Mouse (Mus musculus): ENCODE measurements around the gene Tmem147. TPM values are rescaled to one million over a fixed set of nuclear protein-coding genes. Genes with fewer than 3 reads are reported as not detected.
"Not testable (repeated sequence)": the region's sequence is repeated elsewhere in the genome, so short reads cannot be mapped to it uniquely, and the experiment has no call there.

The Tmem147 gene
- polyA plus RNA-seq, 1 experiment from 2014 or later = 129 TPM

DNA sequence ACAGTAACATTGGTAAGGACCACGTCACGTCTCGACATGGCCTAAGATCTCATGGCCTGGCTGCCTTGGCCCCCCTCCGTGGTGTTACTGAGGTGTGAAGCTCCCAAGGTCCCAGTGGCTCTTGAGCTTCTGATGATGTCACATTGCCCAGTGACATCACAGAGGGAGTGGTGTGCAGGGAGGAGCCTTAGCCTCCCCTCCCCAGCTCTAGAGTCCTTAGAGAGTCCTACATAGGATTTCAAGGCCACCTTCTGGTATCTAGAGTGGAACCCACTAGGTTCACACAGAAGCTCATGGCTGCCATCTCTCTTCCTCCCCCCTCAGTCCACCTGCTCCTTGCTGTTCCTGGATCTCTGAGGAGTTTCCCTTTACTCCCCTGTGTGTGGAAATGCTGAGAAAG lies 14.3 kb upstream of the Tmem147 start, which contains the start of gene Gapdhs:
Gene Gapdhs (minus strand): TSS at position 65 of the 400 bp plus-strand sequence.
- not testable (repeated sequence) for ATAC-seq (replicated peaks; ENCODE audit: insufficient number of reproducible peaks, low FRiP score, low TSS enrichment, low read depth); H3K27me3 ChIP-seq (ENCODE audit: control insufficient read depth, insufficient read depth, low read length); H3K9ac ChIP-seq (replicated peaks; ENCODE audit: low read length); DNase-seq (ENCODE audit: low spot score); H3K27ac ChIP-seq (replicated peaks; ENCODE audit: low read depth, low read length); H3K36me3 ChIP-seq (replicated peaks; ENCODE audit: control insufficient read depth, insufficient read depth, low read depth, low read length); H3K4me2 ChIP-seq (ENCODE audit: low read depth, low read length); H3K4me3 ChIP-seq (ENCODE audit: low read depth, low read length); H3K9me3 ChIP-seq (replicated peaks; ENCODE audit: control insufficient read depth, low read length); H3K4me1 ChIP-seq (ENCODE audit: control insufficient read depth, insufficient read depth, low read length)
- 80% methylated on average over 1 of the region's 4 CpGs for WGBS

DNA sequence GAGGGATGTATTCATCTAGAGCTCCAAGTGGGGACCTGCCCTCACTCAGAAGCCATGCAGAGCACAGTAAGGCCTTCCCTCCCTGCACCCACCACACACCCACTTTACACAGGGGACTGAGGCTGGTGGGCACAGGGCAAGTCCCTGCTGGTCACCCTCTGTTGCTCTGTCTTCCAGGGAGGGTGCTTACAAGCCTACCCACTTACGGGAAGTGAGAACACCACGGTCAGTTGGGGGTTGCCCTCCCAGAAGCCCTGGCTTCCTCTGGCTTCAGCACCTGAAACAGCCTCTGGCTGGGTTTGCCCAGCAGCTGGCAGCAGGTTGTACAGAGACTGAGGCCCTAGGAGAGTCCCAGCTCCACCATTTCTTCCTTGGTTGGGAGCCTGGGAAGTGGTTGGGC lies 13.2 kb upstream of the Tmem147 start:
- H3K4me2 ChIP-seq (ENCODE audit: low read depth, low read length); H3K27me3 ChIP-seq (ENCODE audit: control insufficient read depth, insufficient read depth, low read length): not testable (repeated sequence)
- WGBS = 75% methylated on average over 2 of the region's 2 CpGs

GRCm38 (mm10) chr7:30736211-30736610 lies 6.9 kb upstream of the Tmem147 start:
- Histone ChIP-seq H3K9me3 (replicated peaks; ENCODE audit: control insufficient read depth, low read length) (no peaks in the 10 kb centered on the region), H3K27ac (replicated peaks; ENCODE audit: low read depth, low read length) (no peak overlapping the region), H3K27me3 (ENCODE audit: control insufficient read depth, insufficient read depth, low read length) (no peaks in the 10 kb centered on the region), H3K4me2 (ENCODE audit: low read depth, low read length) (no peak overlapping the region), H3K4me1 (ENCODE audit: control insufficient read depth, insufficient read depth, low read length) (no peaks in the 10 kb centered on the region), H3K4me3 (ENCODE audit: low read depth, low read length) (no peak overlapping the region), H3K9ac (replicated peaks; ENCODE audit: low read length) (no peak overlapping the region), H3K36me3 (replicated peaks; ENCODE audit: control insufficient read depth, insufficient read depth, low read depth, low read length) (no peaks in the 10 kb centered on the region)
- 86% methylated on average over 3 of the region's 3 CpGs for WGBS
- no peak; the same call in 1 of the 2 replicates for ATAC-seq (replicated peaks; ENCODE audit: insufficient number of reproducible peaks, low FRiP score, low TSS enrichment, low read depth)
- no peak for DNase-seq (ENCODE audit: low spot score)

More for the DNA sequence above, 13.2 kb upstream of the Tmem147 start:
- H3K9me3 ChIP-seq (replicated peaks; ENCODE audit: control insufficient read depth, low read length); H3K9ac ChIP-seq (replicated peaks; ENCODE audit: low read length); ATAC-seq (replicated peaks; ENCODE audit: insufficient number of reproducible peaks, low FRiP score, low TSS enrichment, low read depth); H3K4me1 ChIP-seq (ENCODE audit: control insufficient read depth, insufficient read depth, low read length); DNase-seq (ENCODE audit: low spot score); H3K27ac ChIP-seq (replicated peaks; ENCODE audit: low read depth, low read length); H3K4me3 ChIP-seq (ENCODE audit: low read depth, low read length); H3K36me3 ChIP-seq (replicated peaks; ENCODE audit: control insufficient read depth, insufficient read depth, low read depth, low read length): not testable (repeated sequence)

GRCm38 (mm10) chr7:30730064-30730722 lies 853 bp upstream of the Tmem147 start:
- Histone ChIP-seq H3K9ac (replicated peaks; ENCODE audit: low read length) (peak overlapping the region; percentile 66), H3K4me3 (ENCODE audit: low read depth, low read length) (peak overlapping the region; percentile 73), H3K27ac (replicated peaks; ENCODE audit: low read depth, low read length) (peak overlapping the region; percentile 83; the same call in 1 of the 2 replicates), H3K4me2 (ENCODE audit: low read depth, low read length) (peak overlapping the region; percentile 67)
- DNase-seq (ENCODE audit: low spot score); H3K4me1 ChIP-seq (ENCODE audit: control insufficient read depth, insufficient read depth, low read length); H3K36me3 ChIP-seq (replicated peaks; ENCODE audit: control insufficient read depth, insufficient read depth, low read depth, low read length); ATAC-seq (replicated peaks; ENCODE audit: insufficient number of reproducible peaks, low FRiP score, low TSS enrichment, low read depth); H3K9me3 ChIP-seq (replicated peaks; ENCODE audit: control insufficient read depth, low read length); H3K27me3 ChIP-seq (ENCODE audit: control insufficient read depth, insufficient read depth, low read length): not testable (repeated sequence)
- WGBS = 26% methylated on average over 15 of the region's 22 CpGs

DNA sequence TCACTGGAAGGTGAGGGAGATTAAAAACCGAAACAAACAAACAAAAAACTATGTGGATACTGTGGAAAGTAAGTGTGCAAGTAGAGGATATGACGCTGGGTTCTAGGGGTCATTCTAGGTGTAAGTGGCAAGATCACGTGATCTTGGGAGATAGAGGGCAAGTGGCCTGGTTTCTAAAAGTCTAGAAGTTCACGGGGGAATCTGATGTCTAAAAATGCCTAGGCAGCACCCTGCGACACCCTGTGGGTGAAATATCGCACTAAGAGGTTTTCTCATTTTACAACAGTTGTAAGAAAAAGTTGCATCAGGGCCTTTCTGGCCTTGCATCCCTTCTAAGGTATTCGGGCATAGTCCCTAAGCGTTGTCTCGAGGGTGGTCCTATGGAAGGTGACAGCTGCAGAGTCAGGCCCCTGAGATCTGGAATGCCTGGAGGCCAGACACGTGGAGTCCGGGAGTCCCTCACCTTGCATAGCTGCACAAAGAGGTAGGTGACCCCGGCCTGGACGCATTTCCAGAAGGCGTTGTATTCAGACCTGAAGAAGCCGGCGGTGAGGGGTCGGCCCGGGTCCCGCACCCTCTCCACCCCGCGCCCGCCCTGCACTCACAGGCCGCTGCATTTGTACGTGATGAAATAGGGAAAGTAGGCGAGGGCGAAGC lies 473 bp downstream of the Tmem147 start:
- ATAC-seq (replicated peaks; ENCODE audit: insufficient number of reproducible peaks, low FRiP score, low TSS enrichment, low read depth) = peak; percentile 61
- H3K4me2 ChIP-seq (ENCODE audit: low read depth, low read length) = peak overlapping the region; percentile 67
- no peaks in the 10 kb centered on the region for H3K36me3 ChIP-seq (replicated peaks; ENCODE audit: control insufficient read depth, insufficient read depth, low read depth, low read length)
- WGBS = 9% methylated on average over 26 of the region's 26 CpGs
- peak overlapping the region; percentile 66 for H3K9ac ChIP-seq (replicated peaks; ENCODE audit: low read length)
- H3K27ac ChIP-seq (replicated peaks; ENCODE audit: low read depth, low read length) = no peak overlapping the region; the same call in 1 of the 2 replicates
- H3K9me3 ChIP-seq (replicated peaks; ENCODE audit: control insufficient read depth, low read length) = no peaks in the 10 kb centered on the region
- no peaks in the 10 kb centered on the region for H3K4me1 ChIP-seq (ENCODE audit: control insufficient read depth, insufficient read depth, low read length)
- H3K4me3 ChIP-seq (ENCODE audit: low read depth, low read length) = peak overlapping the region; percentile 73
- no peaks in the 10 kb centered on the region for H3K27me3 ChIP-seq (ENCODE audit: control insufficient read depth, insufficient read depth, low read length)
- no peak for DNase-seq (ENCODE audit: low spot score)

GRCm38 (mm10) chr7:30728214-30728613 lies 1.1 kb downstream of the Tmem147 start:
- H3K9me3 ChIP-seq (replicated peaks; ENCODE audit: control insufficient read depth, low read length) = no peaks in the 10 kb centered on the region
- no peak for ATAC-seq (replicated peaks; ENCODE audit: insufficient number of reproducible peaks, low FRiP score, low TSS enrichment, low read depth)
- WGBS = 86% methylated on average over 6 of the region's 6 CpGs
- no peaks in the 10 kb centered on the region for H3K27me3 ChIP-seq (ENCODE audit: control insufficient read depth, insufficient read depth, low read length)
- no peaks in the 10 kb centered on the region for H3K36me3 ChIP-seq (replicated peaks; ENCODE audit: control insufficient read depth, insufficient read depth, low read depth, low read length)
- H3K4me3 ChIP-seq (ENCODE audit: low read depth, low read length) = no peak overlapping the region; the same call in 1 of the 2 replicates
- H3K27ac ChIP-seq (replicated peaks; ENCODE audit: low read depth, low read length) = no peak overlapping the region
- H3K4me1 ChIP-seq (ENCODE audit: control insufficient read depth, insufficient read depth, low read length) = no peaks in the 10 kb centered on the region
- H3K4me2 ChIP-seq (ENCODE audit: low read depth, low read length) = peak overlapping the region; percentile 67
- no peak for DNase-seq (ENCODE audit: low spot score)
- H3K9ac ChIP-seq (replicated peaks; ENCODE audit: low read length) = peak overlapping the region; percentile 66

- 63% methylated on average over 6 of the region's 6 CpGs for WGBS
- Histone ChIP-seq H3K9me3 (replicated peaks; ENCODE audit: control insufficient read depth, low read length) (no peaks in the 10 kb centered on the region), H3K36me3 (replicated peaks; ENCODE audit: control insufficient read depth, insufficient read depth, low read depth, low read length) (no peaks in the 10 kb centered on the region), H3K4me1 (ENCODE audit: control insufficient read depth, insufficient read depth, low read length) (no peaks in the 10 kb centered on the region), H3K4me3 (ENCODE audit: low read depth, low read length) (no peak overlapping the region), H3K9ac (replicated peaks; ENCODE audit: low read length) (no peak overlapping the region), H3K27me3 (ENCODE audit: control insufficient read depth, insufficient read depth, low read length) (no peaks in the 10 kb centered on the region), H3K27ac (replicated peaks; ENCODE audit: low read depth, low read length) (no peak overlapping the region), H3K4me2 (ENCODE audit: low read depth, low read length) (no peak overlapping the region)
- ATAC-seq (replicated peaks; ENCODE audit: insufficient number of reproducible peaks, low FRiP score, low TSS enrichment, low read depth) (no peak), DNase-seq (ENCODE audit: low spot score) (peak; percentile 47)
These were observed 5.9 kb downstream of the Tmem147 start for GRCm38 (mm10) chr7:30723274-30723953.

DNA sequence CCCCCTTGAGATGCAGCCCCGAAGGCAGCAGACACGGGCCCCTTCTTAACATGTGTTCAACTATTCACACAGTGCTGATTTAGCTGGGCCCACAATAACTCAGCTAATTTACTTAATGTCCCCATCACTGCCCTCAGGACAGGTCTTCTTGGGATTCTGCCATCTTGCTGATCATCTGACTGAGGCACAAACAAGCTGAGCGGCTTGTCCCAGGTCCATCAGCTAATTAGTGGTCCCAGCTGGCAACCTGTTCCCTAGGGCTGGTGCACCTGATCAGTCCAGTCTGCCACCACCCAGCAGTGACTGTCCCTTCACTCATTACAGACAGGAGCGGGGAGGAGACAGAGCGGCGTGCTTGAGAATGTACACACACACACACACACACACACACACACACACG lies 8.1 kb downstream of the Tmem147 start:
- Histone ChIP-seq H3K4me3 (ENCODE audit: low read depth, low read length) (no peak overlapping the region), H3K4me1 (ENCODE audit: control insufficient read depth, insufficient read depth, low read length) (no peaks in the 10 kb centered on the region), H3K9ac (replicated peaks; ENCODE audit: low read length) (no peak overlapping the region), H3K27ac (replicated peaks; ENCODE audit: low read depth, low read length) (no peak overlapping the region), H3K27me3 (ENCODE audit: control insufficient read depth, insufficient read depth, low read length) (peaks cover 7% of the 10 kb centered on the region), H3K4me2 (ENCODE audit: low read depth, low read length) (no peak overlapping the region), H3K9me3 (replicated peaks; ENCODE audit: control insufficient read depth, low read length) (no peaks in the 10 kb centered on the region; the same call in 1 of the 2 replicates), H3K36me3 (replicated peaks; ENCODE audit: control insufficient read depth, insufficient read depth, low read depth, low read length) (no peaks in the 10 kb centered on the region)
- ATAC-seq (replicated peaks; ENCODE audit: insufficient number of reproducible peaks, low FRiP score, low TSS enrichment, low read depth) (no peak), DNase-seq (ENCODE audit: low spot score) (no peak)
- 78% methylated on average over 7 of the region's 7 CpGs for WGBS
